Mouse (Mus musculus) cerebellum, postnatal 14 days (tissue): ENCODE results near the gene Phf21a.

ENCODE experiments used
- DNase-seq, 2 experiments: peaks; one replicate each; pipeline ENCODE4 v3.0.0; 2021; ENCODE audit warnings: mixed read lengths in 2 of 2

Phf21a gene

DNA sequence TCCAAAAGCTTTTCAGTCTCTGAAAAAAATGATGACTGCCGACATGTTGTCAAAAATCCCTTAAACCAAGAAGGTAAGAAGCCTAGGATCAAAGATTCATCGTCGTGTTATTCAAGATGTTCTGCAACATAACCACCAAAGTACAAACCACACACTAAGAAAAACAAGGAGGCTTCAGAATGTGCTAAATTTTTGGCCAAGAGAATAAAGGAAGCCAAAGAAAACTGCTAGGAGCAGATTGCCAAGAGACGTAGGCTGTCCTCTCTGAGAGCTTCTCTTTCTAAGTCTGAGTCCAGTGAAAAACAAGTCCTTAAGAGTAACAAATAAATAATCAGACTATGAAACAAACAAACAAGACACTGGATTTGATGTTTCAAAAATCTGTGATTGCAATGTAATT is 219.6 kb downstream of the Phf21a start:
- no peak for DNase-seq

GRCm38 (mm10) chr2:92314031-92314430 is 221.1 kb downstream of the Phf21a start:
- no peak for DNase-seq

- DNase-seq: no peak
These were observed 223.7 kb downstream of the Phf21a start for GRCm38 (mm10) chr2:92316652-92317051.

- no peak for DNase-seq
These were observed 224.3 kb downstream of the Phf21a start for GRCm38 (mm10) chr2:92317228-92317627.

DNA sequence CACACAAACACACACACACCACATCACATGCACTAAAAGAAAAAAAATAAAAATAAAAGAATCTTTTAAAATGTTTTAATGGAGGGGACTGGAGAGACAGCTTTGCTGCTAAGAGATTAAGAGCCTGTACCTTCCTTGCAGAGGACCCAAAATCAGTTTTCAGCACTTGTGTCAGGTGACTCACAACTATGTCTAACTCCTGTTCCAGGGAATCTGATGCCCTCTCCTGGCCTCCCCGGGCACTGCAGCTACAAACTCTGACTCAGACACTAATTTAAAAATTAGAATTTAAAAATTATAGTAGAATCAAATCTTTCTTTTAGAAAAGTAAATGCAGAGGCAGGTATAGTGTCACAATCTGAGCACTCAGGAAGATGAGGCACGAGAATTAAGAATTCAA is 229.8 kb downstream of the Phf21a start:
- DNase-seq: peak; percentile 34 to 65

DNA sequence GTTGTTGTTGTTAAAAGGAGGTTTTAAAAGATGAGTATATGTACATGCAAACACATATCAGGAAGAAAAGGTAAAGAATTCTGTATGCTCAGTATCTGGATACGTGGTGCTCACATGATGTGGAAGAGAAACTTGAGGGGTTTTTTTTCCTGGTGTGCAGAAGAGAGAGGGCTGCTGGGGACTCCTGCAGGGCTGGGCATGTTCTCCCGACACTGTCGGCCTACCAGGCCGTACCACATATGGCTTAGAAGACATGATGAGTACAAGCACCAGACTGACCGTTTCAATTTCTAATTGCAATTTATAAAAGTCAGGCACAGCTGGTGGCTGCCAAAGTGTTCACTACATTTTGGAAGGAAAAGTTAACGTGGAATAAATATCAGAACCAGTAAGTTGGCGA is 232.8 kb downstream of the Phf21a start:
- DNase-seq: no peak

DNA sequence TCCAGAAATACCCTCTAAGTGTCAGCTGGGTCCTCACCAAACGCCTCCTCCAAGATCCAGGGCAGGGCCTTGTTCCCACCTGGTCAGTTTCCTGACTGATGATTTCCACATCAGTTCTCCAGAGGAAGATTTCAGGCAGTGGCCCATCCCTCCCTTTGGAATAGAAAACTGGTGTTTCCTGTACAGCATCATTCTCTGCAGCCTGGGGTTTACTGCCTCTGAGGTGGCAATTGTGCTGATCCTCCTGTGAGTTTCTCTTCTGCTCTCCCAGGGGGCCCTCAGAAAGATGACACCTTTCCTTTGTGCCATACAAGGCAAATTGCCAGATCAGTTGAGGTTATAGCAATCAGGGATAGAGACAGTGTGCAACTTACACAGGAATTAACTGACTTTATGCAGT is 233.3 kb downstream of the Phf21a start:
- DNase-seq: no peak

DNA sequence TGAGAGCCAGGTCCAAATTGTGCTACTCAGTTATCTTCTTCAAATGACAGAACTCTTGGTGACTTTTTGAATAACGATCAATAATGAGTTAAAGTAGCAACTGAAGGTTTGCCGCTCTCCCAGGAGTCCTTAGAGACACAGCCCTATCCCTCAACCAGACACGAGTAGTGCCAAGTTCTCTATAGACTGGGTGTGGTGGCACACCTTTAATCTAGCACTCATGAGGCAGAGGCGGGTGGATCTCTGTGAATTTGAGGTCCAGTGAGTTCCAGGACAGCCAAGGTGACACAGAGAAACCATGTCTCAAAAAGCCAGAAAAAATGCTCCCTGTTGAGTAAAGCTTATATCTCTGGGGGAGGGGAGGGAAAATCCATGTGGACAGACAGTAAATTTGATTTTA is 234.7 kb downstream of the Phf21a start:
- DNase-seq: no peak

DNA sequence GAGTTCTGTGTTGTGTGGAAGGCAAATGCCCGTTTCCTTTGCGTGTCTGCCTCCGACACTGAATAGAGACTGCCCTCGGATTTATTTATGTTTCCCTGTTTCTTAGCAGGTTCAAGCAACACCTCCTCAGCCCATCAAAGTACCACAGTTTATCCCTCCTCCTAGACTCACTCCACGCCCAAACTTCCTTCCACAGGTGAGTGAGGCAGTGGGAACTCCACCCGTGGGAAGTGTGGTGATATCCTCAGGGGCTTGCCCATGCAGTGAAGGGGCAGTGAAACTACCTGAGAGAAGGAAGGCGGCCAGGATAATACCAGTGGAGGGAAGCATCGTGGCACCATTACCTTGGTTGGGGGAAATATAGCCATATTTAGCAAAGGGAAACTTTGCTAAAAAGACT is 235.3 kb downstream of the Phf21a start:
- no peak for DNase-seq

DNA sequence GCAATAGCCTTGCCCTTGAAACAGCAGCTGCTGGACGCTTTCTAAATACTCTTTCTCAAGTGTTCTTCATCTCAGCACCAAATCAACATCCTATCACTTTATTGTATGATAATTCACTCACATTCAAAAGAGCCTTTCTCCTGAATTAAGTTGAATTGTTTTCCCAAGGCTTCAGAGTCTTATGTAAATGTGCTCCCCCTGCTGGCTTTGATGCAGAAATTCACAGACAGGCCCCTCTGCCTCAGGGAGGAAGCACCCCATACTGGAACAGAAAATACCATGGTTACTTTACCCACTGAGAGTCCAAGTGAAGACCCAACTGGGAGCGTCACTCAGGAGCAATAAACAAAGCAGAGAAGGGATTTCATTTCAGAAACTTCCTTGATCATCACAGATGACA is 237.9 kb downstream of the Phf21a start:
- DNase-seq: peak; percentile 48 to 55

DNA sequence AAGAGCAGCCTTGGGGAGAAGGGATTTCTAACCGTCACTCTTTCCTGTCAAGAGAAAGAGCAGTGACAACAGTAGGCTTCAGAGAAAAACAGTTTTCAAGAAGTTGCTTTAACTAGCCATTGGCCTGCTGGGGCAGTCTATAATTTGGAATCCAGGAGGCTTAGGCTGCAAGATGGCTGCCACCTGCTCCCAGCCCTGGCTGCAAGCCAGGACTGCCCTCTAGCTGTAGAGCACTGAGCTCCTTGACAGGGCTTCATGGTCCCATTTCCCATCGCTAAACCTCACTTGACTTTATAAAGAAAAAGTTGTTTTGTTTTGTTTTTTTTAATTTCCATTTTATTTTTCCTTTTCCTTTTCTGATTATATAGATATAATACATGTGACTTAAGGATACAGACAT is 238.5 kb downstream of the Phf21a start:
- DNase-seq: peak; percentile 76 to 79

DNA sequence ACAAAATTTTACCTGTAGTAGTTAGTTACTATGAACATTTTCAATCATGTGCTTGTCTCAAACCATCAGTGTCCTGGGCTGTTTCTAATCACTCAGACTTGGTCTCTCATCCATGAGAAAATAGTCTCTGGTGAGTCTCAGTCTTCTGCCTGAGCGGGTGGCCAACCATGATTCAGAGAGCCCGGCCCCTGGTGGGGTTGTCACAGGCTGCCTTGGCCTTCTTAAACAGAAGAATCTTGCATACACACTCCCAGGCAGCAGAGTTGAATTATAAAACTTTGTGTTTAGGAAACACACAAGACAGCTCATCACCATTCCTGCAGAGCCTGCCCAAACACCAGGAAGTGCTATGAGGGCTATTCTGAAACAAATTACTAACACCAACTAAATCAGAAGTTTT is 239.0 kb downstream of the Phf21a start:
- DNase-seq: no peak

DNA sequence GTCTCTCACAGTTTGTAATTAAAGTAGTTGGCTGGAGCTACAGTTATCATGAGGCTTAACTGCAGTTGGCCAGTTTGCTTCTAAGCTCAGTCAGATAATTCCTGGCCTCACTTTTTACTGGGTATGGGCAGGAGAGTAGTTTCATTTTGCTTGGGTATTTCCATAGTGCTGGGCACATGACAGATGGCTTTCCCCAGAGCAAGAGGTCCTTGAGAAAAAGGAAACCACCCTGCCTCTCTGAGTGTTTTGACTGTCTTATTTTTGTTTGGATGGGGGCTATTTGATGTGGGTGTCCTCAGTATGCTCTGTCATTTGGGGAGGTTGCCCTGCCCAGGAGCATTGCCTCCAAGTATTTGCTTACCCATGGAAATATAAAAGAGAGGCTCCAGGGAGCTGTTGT is 249.5 kb downstream of the Phf21a start:
- DNase-seq: no peak

GRCm38 (mm10) chr2:92347191-92347590 is 254.3 kb downstream of the Phf21a start:
- DNase-seq: no peak

GRCm38 (mm10) chr2:92349589-92350425 is 256.9 kb downstream of the Phf21a start:
- DNase-seq: no peak

GRCm38 (mm10) chr2:92350686-92351085 is 257.8 kb downstream of the Phf21a start:
- DNase-seq: no peak

DNA sequence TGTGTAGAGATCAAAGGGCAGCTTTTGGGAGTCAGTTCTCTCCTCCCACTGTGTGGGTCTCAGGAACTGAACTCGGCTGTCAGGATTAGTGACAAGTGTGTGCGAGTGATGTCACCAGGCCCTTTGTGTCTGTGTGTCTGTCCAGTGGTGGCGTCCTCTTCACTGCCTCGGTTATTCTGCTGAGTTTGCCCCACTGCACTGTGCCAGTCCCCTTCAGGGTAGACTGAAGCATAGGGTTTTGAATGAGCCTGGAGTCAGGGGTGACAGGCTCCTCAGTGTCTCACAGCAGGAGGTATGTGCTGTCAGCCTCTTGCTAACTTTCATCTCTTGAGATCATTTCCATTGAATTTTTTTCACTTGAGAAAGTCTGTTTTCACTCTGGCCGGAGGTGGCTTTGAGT is 260.5 kb downstream of the Phf21a start:
- no peak for DNase-seq

GRCm38 (mm10) chr2:92354224-92354623 is 261.3 kb downstream of the Phf21a start:
- DNase-seq: no peak

DNA sequence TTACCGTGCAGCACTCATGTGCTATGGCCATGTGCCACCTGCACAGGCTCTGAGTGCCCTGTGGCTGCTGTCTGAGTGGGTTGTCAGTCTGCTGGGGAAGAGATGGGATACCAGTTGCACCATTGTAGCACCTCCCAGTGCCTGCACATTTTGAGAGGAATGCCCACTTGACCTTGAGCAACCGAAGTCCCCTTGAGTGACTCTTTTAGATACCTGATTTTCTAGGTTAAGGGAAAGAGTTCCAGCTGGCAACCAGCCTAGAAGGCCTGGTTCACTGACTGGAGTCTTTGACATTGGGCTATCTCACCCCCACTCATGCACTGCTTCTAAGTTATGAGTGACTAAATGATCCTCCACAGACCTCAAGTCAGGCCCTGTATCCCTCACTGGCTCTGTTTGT is 266.4 kb downstream of the Phf21a start:
- peak in 1 of 2 experiments; percentile 54 for DNase-seq

DNA sequence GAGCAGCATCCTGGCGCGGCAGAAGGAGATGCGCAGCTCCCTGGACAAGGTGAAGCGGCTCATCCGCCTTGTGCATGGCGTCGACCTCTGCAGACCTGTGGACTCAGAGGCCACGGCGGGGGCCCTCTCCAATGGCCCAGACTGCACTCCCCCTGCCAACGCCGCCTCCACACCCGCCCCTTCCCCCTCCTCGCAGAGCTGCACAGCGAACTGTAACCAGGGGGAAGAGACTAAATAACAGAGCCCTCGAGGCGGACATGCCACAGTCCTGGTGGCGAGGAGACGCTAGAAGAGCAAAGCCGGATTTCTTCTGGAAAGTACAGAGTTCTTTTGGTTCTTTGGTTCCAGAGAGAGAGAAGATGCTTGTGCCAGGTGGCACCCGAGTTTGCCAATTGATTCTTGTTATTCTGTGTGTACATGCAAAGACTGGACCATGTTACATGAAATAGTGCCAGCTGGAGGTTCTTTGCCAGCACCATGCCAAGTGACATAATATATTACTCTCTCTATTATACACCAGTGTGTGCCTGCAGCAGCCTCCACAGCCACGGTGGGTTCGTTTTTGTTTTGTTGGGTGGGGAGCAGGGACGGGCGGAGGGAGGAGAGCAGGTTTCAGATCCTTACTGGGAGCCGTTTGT is 267.4 kb downstream of the Phf21a start:
- peak; percentile 66 to 69 for DNase-seq

DNA sequence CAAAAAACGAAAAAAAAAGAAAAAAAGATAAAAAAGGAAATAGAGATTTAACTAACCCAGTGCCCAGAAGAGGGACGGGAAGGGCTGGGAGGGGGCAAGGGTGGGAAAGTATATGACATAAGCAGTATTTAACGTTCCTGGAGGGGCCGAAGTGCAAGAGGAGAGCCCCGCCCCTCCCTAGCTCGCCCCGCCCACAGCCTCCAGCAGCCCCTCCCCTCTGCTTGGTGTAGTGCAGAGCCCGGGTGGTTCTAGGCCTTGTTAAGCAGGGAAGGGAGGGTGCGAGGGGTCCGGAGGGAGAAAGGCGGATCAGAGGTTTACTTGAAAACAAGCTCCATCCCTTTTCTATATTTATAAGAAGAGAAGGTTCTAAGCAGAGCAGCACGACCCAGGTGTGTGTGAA is 268.0 kb downstream of the Phf21a start:
- DNase-seq: peak in 1 of 2 experiments; percentile 32

- DNase-seq: no peak
These were observed 268.9 kb downstream of the Phf21a start for GRCm38 (mm10) chr2:92361795-92362194.

- DNase-seq: no peak
These were observed 269.8 kb downstream of the Phf21a start for GRCm38 (mm10) chr2:92362571-92363228.

DNA sequence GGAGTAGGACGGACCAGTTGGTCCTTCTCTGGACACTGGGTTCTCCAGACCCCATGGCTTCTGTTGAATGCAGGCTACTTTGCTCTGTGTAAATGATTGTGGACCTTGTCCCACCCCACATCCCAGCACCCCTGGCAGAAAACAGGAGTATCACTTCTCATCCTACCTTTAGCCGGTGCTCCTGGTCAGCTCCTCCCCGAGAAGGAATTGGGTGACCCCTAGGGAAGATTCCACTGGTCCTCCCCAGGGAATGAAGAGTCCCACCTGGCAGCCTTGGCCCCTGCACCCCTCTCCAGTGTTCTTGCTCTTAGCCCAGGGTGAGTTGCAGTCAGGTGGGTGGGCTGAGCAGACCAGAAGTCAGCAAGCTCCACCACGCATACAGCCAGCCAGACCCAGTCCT is 271.2 kb downstream of the Phf21a start:
- no peak for DNase-seq
